Mouse (Mus musculus) thymus, adult 2 months (tissue): ENCODE measurements around the gene Ldb2.

Source experiments
- CTCF ChIP-seq: fragments of 200-500 bp; IDR thresholded peaks from 2 replicates; pipeline ENCODE4 v1.5.1; 2012; ENCODE audit warnings: mild to moderate bottlenecking, control low read depth, low read length, moderate library complexity, borderline replicate concordance; ENCODE audit not compliant: control insufficient read depth, poor library complexity, insufficient read depth; ENCODE audit errors: extremely low read depth
- POLR2A ChIP-seq: fragments of 200-500 bp; IDR thresholded peaks from 2 replicates; pipeline ENCODE4 v1.6.1; 2012; ENCODE audit warnings: mild to moderate bottlenecking, low read length, control low read depth, moderate library complexity; ENCODE audit not compliant: control insufficient read depth, poor library complexity, insufficient read depth; ENCODE audit errors: extremely low read depth

- no peak for TF ChIP-seq CTCF
- no peak for TF ChIP-seq POLR2A
Observed at GRCm38 (mm10) chr5:44768472-44768871, 31.0 kb downstream of the Ldb2 start.
